Mouse (Mus musculus): ENCODE measurements around the gene Tshz3. TPM values are rescaled to one million over a fixed set of nuclear protein-coding genes. Genes with fewer than 3 reads are reported as not detected.

The Tshz3 gene
- 10 to 100 TPM; 10.1 to 14.3 TPM for total RNA-seq (2021)

DNA sequence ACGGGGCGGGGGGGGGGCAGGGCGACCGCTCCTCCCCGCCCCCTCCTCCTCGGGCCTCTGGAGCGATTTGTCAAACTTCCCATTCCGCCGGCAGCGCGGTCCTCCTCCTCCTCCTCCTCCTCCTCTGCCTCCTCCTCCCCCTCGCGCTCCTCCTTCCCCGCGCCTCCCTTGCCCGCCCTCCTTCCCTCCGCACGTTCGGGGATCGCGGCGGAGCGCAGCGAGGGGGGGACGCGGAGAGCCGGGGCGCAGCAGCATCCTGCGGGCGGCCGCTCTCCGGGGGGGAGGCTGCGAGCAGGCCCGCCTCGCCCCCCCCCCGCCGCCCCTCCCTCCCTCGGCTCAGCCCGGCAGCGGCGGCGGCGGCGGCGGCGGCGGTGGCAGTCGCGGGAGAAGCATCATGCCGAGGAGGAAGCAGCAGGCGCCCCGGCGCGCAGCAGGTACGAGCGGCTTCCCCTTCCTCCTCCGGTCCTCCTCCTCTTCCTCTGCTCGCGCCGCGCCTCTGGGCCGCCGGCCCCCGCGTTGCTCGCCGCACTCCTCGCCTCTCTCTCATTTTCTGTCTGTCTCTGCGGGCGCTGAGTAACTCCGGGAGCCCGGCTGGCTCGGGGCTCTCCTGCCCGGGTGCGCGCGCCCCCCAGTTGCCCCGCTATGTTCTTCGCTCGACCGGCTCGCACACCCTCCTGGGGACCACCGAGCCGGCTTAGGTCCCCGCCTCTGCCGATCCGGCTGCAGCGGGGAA, at the start of gene Tshz3:
TSS of gene Tshz3 (plus strand) at position 263 of the 733 bp plus-strand sequence.
- peak; percentile 50 to 56 for DNase-seq (ENCODE audit: extremely low spot score in 1 of 2, low spot score in 1 of 2)

DNA sequence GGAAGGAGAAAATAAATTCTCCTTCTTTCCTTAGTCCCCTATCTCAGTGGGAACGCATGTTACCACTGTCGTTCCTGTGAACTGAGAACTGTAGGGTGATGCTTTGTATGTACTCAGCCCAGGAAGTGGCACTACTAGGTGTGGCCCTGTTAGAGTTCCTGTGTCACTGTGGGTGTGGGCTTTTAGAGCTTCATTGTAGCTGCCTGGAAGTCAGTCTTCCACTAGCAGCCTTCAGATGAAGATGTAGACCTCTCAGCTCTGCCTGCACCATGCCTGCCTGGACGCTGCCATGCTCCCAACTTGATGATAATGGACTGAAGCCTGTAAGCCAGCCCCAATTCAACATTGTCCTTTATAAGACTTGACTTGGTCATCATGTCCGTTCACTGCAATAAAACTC, 42.0 kb upstream of the Tshz3 start:
- no peak for DNase-seq (ENCODE audit: extremely low spot score in 1 of 2, low spot score in 1 of 2)

DNA sequence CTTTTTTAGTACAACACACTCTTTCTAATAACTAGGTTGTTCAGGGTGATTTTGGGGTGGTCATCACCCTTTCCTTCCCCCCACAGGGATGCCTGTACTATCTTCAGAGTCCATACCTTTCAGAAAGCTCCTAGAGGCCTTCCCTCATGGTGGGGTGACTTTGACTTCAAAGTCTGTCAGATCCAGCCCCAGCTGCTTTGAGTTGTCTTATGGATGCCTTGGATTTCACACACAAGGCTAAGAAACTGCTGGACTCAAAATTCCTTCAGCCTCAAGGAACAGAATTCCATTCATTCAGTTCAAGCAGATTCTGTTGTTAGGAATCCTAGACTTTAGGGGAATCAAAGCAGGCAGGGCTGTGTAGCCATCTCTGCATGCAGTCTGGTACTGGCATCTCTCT, 41.5 kb upstream of the Tshz3 start:
- DNase-seq (ENCODE audit: extremely low spot score in 1 of 2, low spot score in 1 of 2): no peak

DNA sequence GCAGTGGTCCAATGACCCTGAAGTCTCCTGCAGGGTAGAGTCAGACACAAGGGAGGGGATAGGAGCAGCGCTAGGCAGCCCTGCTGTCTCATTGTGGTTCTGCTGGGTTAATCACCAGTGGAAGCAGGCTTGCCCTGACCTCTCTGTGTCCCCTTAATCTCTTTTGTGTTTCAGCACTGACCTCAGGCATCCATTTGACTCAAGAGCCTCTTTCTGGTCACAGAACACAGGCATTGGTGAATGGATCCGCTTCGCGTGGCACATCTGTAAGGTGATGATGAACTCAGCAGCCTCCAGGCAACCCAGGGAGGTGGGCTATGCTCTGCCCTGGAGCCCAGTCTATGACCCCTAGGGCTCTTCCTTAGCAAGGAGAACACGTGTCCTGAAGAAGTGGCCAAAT, 39.6 kb upstream of the Tshz3 start:
- DNase-seq (ENCODE audit: extremely low spot score in 1 of 2, low spot score in 1 of 2): no peak

DNA sequence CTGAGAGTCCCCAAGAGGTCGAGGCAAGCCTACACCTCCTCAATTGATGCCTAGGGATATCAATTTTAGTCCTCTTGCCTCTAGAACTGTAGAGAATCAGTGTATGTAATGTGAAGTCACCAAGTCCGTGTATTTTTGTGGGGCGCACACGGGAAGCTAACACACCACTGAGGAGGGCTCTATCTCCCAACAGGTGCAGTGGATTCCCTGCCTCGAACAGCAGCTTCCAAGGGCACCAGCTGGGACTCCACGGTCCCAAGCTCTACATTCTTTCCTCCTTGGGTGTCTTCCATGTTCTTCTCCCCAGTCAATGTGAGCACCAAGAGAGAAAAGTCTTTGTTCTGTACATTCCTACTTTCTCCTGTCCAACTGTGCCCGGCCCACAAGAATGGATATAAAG, 38.7 kb upstream of the Tshz3 start:
- DNase-seq (ENCODE audit: extremely low spot score in 1 of 2, low spot score in 1 of 2): no peak

DNA sequence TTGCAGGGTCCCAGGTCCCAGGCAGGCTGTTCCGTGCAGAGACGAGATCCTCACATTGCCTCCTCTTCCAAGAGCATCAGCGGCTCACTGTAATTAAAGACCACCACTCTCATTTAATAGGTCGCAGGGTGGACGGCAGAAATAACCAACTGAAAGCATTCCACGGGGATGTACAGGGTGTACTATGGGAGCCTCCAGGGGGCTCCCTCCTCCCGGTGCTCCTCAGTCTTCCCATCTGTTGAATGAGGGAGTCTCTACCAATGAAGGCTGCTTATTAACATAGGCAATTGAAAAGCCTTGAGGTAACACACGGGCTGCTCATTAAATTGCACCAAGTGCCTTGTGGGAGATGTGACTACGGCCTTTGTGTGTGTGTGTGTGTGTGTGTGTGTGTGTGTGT, 37.3 kb upstream of the Tshz3 start:
- no peak for DNase-seq (ENCODE audit: extremely low spot score in 1 of 2, low spot score in 1 of 2)

DNA sequence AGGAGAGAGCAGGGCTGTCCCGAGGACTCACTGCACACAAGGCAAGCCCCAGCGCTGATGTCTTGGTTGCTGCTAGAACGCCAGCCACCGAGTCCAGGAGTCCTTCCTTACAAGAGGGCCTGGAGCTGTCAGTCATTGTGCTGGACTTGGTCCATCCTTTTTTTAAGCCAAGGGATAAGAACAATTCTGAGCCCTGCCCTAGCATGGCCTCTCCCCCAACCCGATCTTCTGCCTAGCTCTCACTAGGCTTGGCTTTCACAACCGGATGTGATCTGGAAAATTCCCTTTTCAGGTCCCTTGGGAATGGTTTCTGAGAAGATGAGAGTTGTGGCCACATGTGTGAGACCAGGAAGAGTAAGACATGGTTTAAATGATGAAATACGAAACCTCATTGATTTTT, 34.5 kb upstream of the Tshz3 start:
- no peak for DNase-seq (ENCODE audit: extremely low spot score in 1 of 2, low spot score in 1 of 2)

DNA sequence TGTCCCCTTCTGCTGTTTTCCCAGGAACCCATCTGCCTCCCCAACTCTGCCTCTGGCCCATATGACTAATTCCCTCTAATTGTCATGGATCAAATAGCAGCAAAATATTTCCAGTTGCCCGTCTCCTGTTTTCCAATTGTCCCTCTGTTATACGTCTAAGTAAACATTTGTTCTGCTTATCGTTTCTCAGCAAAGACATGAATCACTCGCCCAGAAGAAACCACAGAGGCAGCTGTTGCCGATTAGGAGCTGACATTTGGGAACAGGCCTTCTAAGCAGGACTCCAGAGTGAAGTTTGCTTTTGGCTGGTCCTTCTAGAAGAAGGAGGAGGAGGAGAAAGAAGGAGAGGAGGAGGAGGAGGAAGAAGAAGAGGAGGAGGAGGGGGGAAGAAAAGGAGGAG, 30.2 kb upstream of the Tshz3 start:
- DNase-seq (ENCODE audit: extremely low spot score in 1 of 2, low spot score in 1 of 2): no peak

DNA sequence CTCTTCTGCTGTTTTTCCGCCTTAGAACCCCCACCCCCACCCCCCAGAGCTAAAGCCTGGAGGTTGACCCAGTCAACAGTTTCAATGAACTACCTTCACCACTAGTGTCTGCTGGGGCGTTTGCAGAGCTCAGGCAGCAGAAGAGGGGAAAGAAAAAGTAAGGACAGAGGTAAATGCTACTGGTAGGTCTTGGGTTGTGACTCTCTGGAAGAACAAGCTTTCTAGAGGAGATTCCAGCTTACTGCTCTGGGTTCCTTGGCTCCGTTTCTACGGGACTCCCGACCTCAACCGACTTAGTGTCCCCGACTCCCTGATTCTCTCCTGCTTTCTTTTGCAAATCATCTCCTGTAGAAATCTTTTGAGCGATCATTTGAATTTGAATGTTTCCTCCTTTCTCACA, 19.9 kb upstream of the Tshz3 start:
- no peak for DNase-seq (ENCODE audit: extremely low spot score in 1 of 2, low spot score in 1 of 2)

DNA sequence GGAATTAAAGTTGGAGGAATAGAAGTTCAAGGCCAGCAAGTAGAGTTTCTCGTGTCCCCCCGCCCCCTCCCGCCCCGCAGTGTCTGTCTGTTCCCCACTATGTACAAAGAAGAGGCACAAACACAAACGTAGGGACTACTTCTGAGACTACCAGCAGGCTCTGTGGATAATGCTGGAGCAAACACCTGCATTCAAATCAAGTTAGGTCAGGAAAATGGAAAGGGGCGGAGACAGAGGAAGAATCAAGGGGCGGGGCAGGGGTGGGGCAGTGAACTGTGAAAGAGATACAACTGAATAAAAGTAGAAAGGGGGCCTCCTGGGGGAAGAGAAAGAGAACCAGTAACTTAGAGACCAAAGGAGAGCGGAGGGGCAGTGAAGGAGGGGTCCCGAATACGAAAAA, 19.4 kb upstream of the Tshz3 start:
- DNase-seq (ENCODE audit: extremely low spot score in 1 of 2, low spot score in 1 of 2): no peak

DNA sequence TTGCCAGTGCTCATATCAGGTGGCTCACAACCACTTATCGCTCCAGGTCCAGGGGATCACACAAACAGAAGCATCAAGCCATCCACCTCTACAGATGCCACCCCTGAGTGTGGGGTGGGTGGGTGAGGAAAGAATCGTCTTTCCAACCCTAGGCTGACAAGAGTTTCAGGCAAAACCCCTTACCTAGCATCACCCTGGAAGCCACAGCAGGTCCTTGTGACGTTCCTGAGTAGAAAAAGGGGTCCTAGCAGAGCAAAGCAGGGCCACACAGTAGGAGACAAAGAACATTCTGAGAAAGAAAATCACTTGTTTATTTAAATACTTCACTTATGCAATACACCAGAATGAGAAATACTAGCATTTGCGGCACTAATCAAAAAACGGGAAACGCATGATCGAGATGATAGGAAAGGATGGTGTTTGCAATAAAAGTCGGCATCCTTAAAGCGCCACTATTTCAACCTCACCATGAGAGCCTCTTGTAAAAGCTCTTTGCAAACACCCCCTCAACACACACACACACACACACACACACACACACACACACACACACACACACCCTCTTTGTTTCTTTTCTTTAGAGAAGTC, 18.8 kb upstream of the Tshz3 start:
- DNase-seq (ENCODE audit: extremely low spot score in 1 of 2, low spot score in 1 of 2): no peak

DNA sequence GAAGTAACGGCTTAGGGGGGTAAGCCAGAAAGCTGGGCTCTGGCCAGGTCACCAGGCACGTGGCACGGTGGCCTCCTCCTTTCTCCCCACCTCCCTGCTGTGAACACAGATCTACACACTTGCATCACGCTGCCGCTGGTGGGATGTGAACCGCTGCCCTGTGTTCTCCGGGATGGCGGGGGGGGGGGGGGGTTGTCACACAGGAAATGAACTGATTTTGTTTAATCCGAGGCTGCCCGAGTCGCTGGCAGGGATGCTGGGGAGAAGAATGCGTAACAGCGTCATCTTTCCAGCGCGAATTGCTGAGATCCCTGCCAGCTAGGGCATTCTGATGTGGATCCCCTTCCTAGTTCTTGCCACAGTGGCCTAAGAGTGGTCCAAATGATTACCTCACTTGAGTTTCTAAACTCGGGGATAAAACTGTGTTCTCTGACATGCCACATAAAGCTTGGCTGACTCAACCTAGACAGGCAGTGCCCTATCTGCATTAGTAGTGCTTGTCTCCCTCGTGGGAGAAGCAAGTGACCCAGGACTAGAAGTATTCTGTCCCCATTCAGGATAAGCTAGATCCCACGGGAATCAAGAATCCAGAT, 18.0 kb upstream of the Tshz3 start:
- DNase-seq (ENCODE audit: extremely low spot score in 1 of 2, low spot score in 1 of 2): no peak

DNA sequence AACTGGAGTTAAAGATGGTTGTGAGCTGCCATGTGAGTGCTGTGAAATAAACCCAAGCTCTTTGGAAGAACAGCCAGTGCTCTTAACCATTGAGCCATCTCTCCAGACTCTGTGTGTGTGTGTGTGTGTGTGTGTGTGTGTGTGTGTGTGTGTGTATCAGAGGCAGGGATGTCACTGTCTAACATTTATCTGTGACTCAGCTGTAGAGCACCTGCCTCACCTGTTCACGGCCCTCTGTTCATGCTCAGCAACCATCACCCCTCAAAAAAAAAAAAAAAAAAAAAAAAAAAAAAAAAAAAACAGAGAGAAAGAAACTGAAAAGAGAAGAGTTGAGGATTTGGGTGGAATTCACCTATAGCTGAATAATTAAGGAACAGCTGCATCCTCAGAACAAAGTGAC, 10.4 kb upstream of the Tshz3 start:
- DNase-seq (ENCODE audit: extremely low spot score in 1 of 2, low spot score in 1 of 2): no peak

DNA sequence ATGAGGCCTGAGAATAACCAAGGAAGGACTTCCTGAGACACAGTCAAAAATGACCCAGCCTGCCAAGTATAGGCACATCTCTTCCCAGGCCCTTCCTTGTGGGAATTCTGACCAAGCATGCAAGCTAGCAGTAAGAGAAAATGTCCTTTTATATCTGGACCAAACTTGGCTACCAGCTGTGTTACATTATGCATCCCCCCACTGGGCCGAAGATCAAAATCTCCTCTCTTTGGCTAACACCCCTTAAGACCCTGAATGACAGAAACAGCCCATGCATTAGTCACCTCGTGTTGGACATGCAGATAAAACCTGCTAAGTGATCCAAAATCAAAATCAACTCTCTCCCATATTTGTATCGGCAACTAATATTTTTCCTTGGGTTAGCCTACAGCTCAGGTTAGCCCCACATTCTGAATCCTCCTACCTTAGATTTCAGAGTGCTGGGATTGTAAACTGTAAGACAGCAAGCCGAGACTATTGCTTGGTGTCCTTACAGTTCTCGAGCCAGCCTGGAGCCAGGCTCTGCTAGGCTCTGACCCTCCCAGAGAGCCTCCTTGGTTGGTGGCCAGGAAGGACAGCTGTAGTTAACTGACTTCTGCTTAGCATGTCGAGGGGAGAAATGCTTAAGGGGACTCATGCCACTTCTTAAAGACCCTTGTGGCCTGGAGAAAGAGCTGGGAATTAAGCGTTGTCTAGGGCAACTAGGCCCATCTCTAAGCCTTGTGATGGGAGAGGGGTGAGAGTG, 8.7 kb upstream of the Tshz3 start:
- DNase-seq (ENCODE audit: extremely low spot score in 1 of 2, low spot score in 1 of 2): no peak

DNA sequence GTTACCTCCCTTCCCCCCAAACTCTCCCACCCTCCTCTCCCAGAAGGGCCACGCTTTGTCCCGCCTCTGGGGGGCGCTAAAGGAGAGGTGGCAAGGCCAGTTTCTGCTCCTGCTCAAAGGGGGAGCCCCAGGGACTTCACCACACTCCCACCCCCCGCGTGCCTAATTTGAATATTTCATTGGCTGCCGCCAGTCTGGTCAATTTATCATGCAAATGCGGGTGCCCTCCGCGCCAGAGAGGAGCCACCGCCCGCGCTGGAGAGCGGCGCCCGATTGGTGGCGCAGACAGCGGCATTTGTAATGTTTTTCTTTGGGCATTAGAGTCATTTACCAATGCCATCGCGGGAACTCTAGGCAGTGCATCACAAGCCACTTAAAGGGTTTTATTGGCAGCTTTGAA, 7.4 kb upstream of the Tshz3 start:
- DNase-seq (ENCODE audit: extremely low spot score in 1 of 2, low spot score in 1 of 2): peak in 1 of 2 experiments; percentile 54

DNA sequence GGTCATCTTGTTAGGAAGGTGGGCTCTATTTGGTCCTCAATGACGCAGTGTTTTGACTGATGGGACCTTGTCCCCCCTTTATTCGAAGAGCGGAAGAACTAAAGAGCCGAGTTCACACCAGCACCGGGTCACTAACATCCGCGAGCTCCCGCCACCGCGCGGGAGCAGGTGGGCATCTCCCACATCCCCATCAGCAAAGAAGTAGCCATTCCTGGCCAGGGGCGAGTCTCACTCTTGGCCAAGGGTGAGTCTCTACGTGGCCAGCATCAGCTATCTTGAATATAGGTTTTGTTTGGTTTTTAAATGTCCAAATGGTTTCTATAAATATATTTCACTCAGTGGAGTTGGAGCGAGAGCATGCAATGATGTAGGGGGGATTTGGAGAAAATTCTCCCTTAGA, 6.3 kb upstream of the Tshz3 start:
- no peak for DNase-seq (ENCODE audit: extremely low spot score in 1 of 2, low spot score in 1 of 2)

DNA sequence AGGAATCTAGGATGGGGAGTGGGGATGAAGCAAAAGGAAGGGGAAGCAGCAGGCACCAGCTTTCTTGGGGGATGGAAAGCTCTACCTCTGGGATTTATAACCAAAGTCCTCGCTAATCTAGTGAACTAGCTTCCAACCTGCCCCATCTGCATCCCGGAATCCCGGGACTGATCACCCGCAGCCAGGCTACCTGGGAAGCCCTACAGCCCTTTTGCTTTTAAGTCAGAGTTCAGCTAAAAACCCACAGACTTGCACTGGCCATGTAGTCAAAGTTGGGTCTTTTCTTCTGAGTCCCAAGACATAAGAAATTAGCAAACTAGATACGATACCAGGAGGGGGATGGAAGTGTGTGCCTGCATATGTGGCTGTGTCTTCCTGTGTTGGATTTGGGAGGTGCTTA, 5.5 kb upstream of the Tshz3 start:
- no peak for DNase-seq (ENCODE audit: extremely low spot score in 1 of 2, low spot score in 1 of 2)

DNA sequence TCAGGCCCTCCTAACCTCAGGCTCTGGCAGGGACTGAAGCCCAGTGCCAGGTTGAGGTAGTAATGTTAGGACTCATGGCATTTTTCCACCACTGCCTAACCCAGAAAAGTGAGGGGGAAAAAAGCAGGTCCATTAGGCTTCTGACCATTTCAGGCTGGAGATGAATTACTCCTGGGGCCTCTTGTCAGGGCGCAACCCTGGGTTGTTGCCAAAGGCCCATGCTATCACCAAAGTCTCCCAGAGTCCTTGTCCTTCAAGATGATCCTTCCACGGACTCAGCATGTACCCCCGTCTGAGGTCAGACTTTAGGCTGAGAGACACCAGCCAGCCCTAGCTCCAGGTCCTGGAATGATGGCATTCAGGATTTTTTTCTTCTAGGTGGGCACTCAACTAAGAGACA, 4.8 kb upstream of the Tshz3 start:
- no peak for DNase-seq (ENCODE audit: extremely low spot score in 1 of 2, low spot score in 1 of 2)

DNA sequence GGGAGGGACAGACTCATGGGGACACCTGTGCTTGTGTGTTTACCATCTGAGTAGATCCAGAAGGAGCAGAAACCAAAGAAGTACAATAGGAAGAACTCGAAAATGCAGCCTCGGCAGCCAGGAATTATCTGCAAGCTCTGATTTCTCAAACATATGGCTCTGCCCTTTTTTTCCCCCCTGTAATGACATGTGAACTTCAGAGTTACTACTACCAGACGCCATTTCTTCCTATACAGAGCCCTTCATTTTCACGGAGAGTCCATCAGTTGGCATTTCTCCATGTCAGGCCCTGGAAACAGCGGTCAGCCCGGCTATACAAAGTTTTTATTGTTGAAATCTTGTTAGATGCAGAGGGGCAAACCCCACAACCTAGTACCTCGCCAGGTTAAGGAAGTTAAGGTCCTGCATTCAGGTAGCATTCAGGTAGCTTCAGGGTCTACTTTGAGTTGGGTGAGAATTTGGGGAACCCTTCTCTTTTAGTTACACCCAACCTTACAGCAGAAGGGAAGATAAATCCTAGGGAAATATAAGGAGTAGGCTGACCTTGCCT, 3.2 kb upstream of the Tshz3 start:
- DNase-seq (ENCODE audit: extremely low spot score in 1 of 2, low spot score in 1 of 2): no peak

DNA sequence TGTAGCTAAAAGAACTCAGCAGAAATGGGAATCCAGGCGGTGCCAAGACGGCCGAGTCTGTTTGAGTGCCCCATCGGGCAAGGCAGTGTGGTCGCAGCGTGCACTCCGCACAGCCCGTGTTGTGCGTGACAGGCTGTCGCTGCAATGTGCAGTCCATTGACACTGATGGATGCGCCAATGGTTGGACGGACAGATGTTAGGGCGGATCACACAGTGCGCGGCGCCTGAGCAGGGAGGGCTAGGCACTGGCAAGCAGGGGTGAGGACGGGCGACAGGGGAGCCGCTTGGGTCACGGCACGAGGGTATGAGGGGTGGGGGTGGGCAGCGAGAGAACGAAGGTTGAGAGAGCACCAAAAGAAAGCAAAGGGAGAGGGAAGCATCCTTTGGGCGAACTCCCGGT, 2.6 kb upstream of the Tshz3 start:
- DNase-seq (ENCODE audit: extremely low spot score in 1 of 2, low spot score in 1 of 2): no peak

DNA sequence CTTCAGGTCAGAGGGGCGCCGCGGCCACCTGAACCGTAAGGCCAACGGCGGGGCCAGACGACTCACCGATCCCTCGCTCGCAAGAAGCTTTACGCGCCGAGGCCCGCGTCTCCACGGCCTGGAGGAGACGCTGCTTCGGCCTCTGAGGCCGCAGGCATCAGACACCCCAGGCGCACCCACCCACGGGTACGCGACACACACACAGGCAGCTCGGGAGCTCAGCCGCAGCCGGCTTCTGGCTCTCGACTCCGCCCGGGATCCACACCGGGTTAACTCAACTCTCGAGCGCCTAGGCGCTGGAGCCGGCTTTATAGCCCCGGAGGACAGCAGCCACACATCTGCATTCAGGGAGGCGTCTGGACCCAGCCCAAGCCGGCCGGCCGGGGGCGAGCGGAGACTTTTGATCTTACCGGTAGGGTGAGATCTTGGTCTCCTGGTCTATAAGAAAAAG, 2.1 kb upstream of the Tshz3 start:
- peak in 1 of 2 experiments; percentile 25 for DNase-seq (ENCODE audit: extremely low spot score in 1 of 2, low spot score in 1 of 2)

Measured in layer of hippocampus, postnatal 25 days (tissue).